Mouse (Mus musculus): ENCODE results near the gene Glipr1l3.

GRCm38 (mm10) chr10:112203463-112203862 lies 43.3 kb upstream of the Glipr1l3 start:
- TF ChIP-seq CTCF (IDR thresholded peaks at IDR 0.05; ENCODE audit: borderline replicate concordance, extremely low read depth, insufficient read depth, insufficient read length) (peak; percentile 72; the same call in 1 of the 2 replicates), POLR2A (IDR thresholded peaks at IDR 0.05; ENCODE audit: borderline replicate concordance, extremely low read depth, insufficient read depth, insufficient read length, poor library complexity, severe bottlenecking) (no peak)

Data from brain, embryonic 14.5 days (tissue).